Mouse (Mus musculus): ENCODE results near the gene Carhsp1. TPM values are rescaled to one million over a fixed set of nuclear protein-coding genes. Genes with fewer than 3 reads are reported as not detected.

The Carhsp1 gene
- polyA plus RNA-seq, 1 experiment: 80.6 TPM

DNA sequence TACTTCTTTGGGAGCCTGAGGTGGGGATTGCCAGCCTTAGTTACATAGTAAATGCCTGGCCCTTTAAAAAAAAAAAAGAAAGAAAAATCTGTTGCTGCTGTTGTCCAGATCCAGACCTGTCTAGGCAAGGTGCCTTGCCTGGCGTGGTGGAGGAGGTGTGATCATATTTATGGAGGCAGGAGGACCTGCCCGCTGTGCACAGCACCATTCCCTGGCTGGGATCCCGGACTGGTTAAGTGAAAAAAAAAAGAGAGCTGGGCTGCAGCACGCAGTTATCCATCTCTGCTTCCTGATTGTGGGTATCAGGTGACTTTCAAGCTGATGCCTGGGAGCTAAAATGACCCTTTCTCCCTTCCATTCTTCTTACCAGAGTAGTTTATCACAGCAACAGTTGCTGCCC, 13.1 kb upstream of the Carhsp1 start:
- H3K27ac ChIP-seq (ENCODE audit: control insufficient read depth, insufficient read depth, low read depth, low read length): no peak overlapping the region
- H3K27me3 ChIP-seq (ENCODE audit: control insufficient read depth, insufficient read depth, low read length): no peaks in the 10 kb centered on the region
- no peaks in the 10 kb centered on the region; the same call in 1 of the 2 replicates for H3K36me3 ChIP-seq (ENCODE audit: control insufficient read depth, insufficient read depth, low read length)
- H3K4me3 ChIP-seq (ENCODE audit: control insufficient read depth, low read depth, low read length): no peak overlapping the region
- TF ChIP-seq CTCF (IDR thresholded peaks at IDR 0.05; ENCODE audit: control insufficient read depth, insufficient read depth, insufficient replicate concordance, low read depth, low read length) (no peak), POLR2A (IDR thresholded peaks at IDR 0.05; ENCODE audit: control insufficient read depth, low read depth, low read length) (no peak)
- H3K4me1 ChIP-seq (ENCODE audit: control insufficient read depth, insufficient read depth, low read length): no peaks in the 10 kb centered on the region

GRCm38 (mm10) chr16:8680470-8680869, 8.5 kb upstream of the Carhsp1 start, which contains the start of gene Gm5767:
Gene Gm5767 (plus strand): TSS chr16:8680770.
- H3K36me3 ChIP-seq (ENCODE audit: control insufficient read depth, insufficient read depth, low read length): no peaks in the 10 kb centered on the region
- H3K27me3 ChIP-seq (ENCODE audit: control insufficient read depth, insufficient read depth, low read length): no peaks in the 10 kb centered on the region
- peak within 1 kb of the TSS; percentile 64 for H3K4me3 ChIP-seq (ENCODE audit: control insufficient read depth, low read depth, low read length)
- peaks cover 2% of the 10 kb centered on the region; the same call in 1 of the 2 replicates for H3K4me1 ChIP-seq (ENCODE audit: control insufficient read depth, insufficient read depth, low read length)
- peak within 1 kb of the TSS; percentile 41 for H3K27ac ChIP-seq (ENCODE audit: control insufficient read depth, insufficient read depth, low read depth, low read length)
- no peak; the same call in 1 of the 2 replicates for TF ChIP-seq POLR2A (IDR thresholded peaks at IDR 0.05; ENCODE audit: control insufficient read depth, low read depth, low read length)
- TF ChIP-seq CTCF (IDR thresholded peaks at IDR 0.05; ENCODE audit: control insufficient read depth, insufficient read depth, insufficient replicate concordance, low read depth, low read length): no peak

DNA sequence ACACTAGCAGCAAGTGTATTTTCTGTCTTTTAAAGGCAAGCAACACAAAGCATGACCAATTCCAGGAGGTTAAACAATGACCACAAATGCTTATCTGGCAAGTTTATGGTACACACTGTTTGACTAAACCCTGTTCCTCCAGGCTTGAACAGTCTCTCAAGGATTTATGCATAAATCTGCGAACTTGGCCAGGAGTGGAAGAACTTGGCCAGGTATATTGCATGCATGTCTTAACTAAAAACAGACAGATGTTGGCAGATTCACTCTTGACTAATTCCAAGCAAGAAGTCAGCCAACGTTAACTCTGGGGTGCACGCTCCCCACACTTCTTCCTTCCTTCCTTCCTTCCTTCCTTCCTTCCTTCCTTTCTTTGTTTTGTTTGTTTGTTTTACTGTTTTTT, 7.8 kb upstream of the Carhsp1 start:
- H3K27ac ChIP-seq (ENCODE audit: control insufficient read depth, insufficient read depth, low read depth, low read length): no peak overlapping the region
- no peaks in the 10 kb centered on the region for H3K36me3 ChIP-seq (ENCODE audit: control insufficient read depth, insufficient read depth, low read length)
- H3K4me1 ChIP-seq (ENCODE audit: control insufficient read depth, insufficient read depth, low read length): peaks cover 2% of the 10 kb centered on the region; the same call in 1 of the 2 replicates
- H3K27me3 ChIP-seq (ENCODE audit: control insufficient read depth, insufficient read depth, low read length): no peaks in the 10 kb centered on the region
- TF ChIP-seq CTCF (IDR thresholded peaks at IDR 0.05; ENCODE audit: control insufficient read depth, insufficient read depth, insufficient replicate concordance, low read depth, low read length) (no peak), POLR2A (IDR thresholded peaks at IDR 0.05; ENCODE audit: control insufficient read depth, low read depth, low read length) (no peak)
- no peak overlapping the region; the same call in 1 of the 2 replicates for H3K4me3 ChIP-seq (ENCODE audit: control insufficient read depth, low read depth, low read length)

DNA sequence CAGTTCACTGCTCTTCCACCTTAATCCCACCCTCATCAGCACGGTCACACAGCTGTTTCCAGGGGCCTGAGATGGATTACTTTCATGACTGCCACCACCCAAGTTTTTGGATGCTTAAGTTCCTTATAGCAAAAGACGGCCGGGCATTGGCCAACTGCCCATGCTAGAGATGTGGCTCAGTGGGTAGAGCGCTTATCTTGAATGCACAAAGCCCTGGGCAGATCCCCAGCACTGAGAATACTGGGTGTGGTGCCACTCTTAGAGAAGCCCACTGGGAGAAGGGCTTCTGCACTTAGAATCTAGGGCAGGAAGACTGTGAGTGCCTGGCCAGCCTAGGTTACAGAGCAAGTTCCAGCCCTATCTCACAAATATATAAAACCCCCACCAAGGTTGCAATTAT, 6.7 kb upstream of the Carhsp1 start:
- Histone ChIP-seq H3K4me1 (ENCODE audit: control insufficient read depth, insufficient read depth, low read length) (peaks cover 6% of the 10 kb centered on the region), H3K36me3 (ENCODE audit: control insufficient read depth, insufficient read depth, low read length) (no peaks in the 10 kb centered on the region), H3K27me3 (ENCODE audit: control insufficient read depth, insufficient read depth, low read length) (no peaks in the 10 kb centered on the region), H3K27ac (ENCODE audit: control insufficient read depth, insufficient read depth, low read depth, low read length) (no peak overlapping the region), H3K4me3 (ENCODE audit: control insufficient read depth, low read depth, low read length) (no peak overlapping the region)
- TF ChIP-seq POLR2A (IDR thresholded peaks at IDR 0.05; ENCODE audit: control insufficient read depth, low read depth, low read length) (no peak), CTCF (IDR thresholded peaks at IDR 0.05; ENCODE audit: control insufficient read depth, insufficient read depth, insufficient replicate concordance, low read depth, low read length) (no peak)

GRCm38 (mm10) chr16:8678035-8678434, 6.1 kb upstream of the Carhsp1 start:
- H3K4me3 ChIP-seq (ENCODE audit: control insufficient read depth, low read depth, low read length): no peak overlapping the region

GRCm38 (mm10) chr16:8676800-8677199, 4.8 kb upstream of the Carhsp1 start:
- TF ChIP-seq POLR2A (IDR thresholded peaks at IDR 0.05; ENCODE audit: control insufficient read depth, low read depth, low read length) (no peak), CTCF (IDR thresholded peaks at IDR 0.05; ENCODE audit: control insufficient read depth, insufficient read depth, insufficient replicate concordance, low read depth, low read length) (peak; percentile 45; the same call in 1 of the 2 replicates)
- Histone ChIP-seq H3K4me1 (ENCODE audit: control insufficient read depth, insufficient read depth, low read length) (peaks cover 11% of the 10 kb centered on the region), H3K27me3 (ENCODE audit: control insufficient read depth, insufficient read depth, low read length) (no peaks in the 10 kb centered on the region), H3K36me3 (ENCODE audit: control insufficient read depth, insufficient read depth, low read length) (no peaks in the 10 kb centered on the region), H3K4me3 (ENCODE audit: control insufficient read depth, low read depth, low read length) (no peak overlapping the region), H3K27ac (ENCODE audit: control insufficient read depth, insufficient read depth, low read depth, low read length) (no peak overlapping the region)

More at GRCm38 (mm10) chr16:8678035-8678434, 6.1 kb upstream of the Carhsp1 start:
- Histone ChIP-seq H3K27ac (ENCODE audit: control insufficient read depth, insufficient read depth, low read depth, low read length) (no peak overlapping the region), H3K36me3 (ENCODE audit: control insufficient read depth, insufficient read depth, low read length) (no peaks in the 10 kb centered on the region), H3K4me1 (ENCODE audit: control insufficient read depth, insufficient read depth, low read length) (peaks cover 7% of the 10 kb centered on the region), H3K27me3 (ENCODE audit: control insufficient read depth, insufficient read depth, low read length) (no peaks in the 10 kb centered on the region)
- TF ChIP-seq POLR2A (IDR thresholded peaks at IDR 0.05; ENCODE audit: control insufficient read depth, low read depth, low read length): no peak
- TF ChIP-seq CTCF (IDR thresholded peaks at IDR 0.05; ENCODE audit: control insufficient read depth, insufficient read depth, insufficient replicate concordance, low read depth, low read length): no peak

- H3K4me1 ChIP-seq (ENCODE audit: control insufficient read depth, insufficient read depth, low read length): peaks cover 17% of the 10 kb centered on the region
- H3K27me3 ChIP-seq (ENCODE audit: control insufficient read depth, insufficient read depth, low read length): no peaks in the 10 kb centered on the region
- H3K27ac ChIP-seq (ENCODE audit: control insufficient read depth, insufficient read depth, low read depth, low read length): no peak overlapping the region
- no peak overlapping the region for H3K4me3 ChIP-seq (ENCODE audit: control insufficient read depth, low read depth, low read length)
- no peaks in the 10 kb centered on the region for H3K36me3 ChIP-seq (ENCODE audit: control insufficient read depth, insufficient read depth, low read length)
- TF ChIP-seq CTCF (IDR thresholded peaks at IDR 0.05; ENCODE audit: control insufficient read depth, insufficient read depth, insufficient replicate concordance, low read depth, low read length) (no peak), POLR2A (IDR thresholded peaks at IDR 0.05; ENCODE audit: control insufficient read depth, low read depth, low read length) (no peak)
These were observed 4.3 kb upstream of the Carhsp1 start for GRCm38 (mm10) chr16:8676228-8676627.

Data from testis, adult 2 months (tissue).